Mouse (Mus musculus) spleen, adult 2 months (tissue): ENCODE data around the gene Rhag.

Experiments
- CTCF ChIP-seq: fragments of 200-500 bp; IDR thresholded peaks from 2 replicates; pipeline ENCODE4 v1.5.1; 2011; ENCODE audit warnings: mild to moderate bottlenecking, inconsistent platforms; ENCODE audit not compliant: insufficient read depth, insufficient read length, insufficient replicate concordance; ENCODE audit errors: extremely low read depth
- POLR2A ChIP-seq: fragments of 200-500 bp; IDR thresholded peaks from 2 replicates; pipeline ENCODE4 v1.6.1; 2011; ENCODE audit warnings: low read depth, low read length, inconsistent platforms

GRCm38 (mm10) chr17:40821477-40821876 lies 10.6 kb downstream of the Rhag start:
- TF ChIP-seq CTCF (no peak), POLR2A (no peak)
